Mouse (Mus musculus) ovary, adult 18-20 months (tissue): Measurements from ENCODE around the gene Aco2.

Source experiments
- DNase-seq: peaks from one replicate; pipeline ENCODE4 v3.0.0; 2022; ENCODE audit warnings: low spot score, mixed read lengths

Aco2 gene

GRCm38 (mm10) chr15:81951159-81951558, 79.0 kb downstream of the Aco2 start:
- DNase-seq, result no peak

DNA sequence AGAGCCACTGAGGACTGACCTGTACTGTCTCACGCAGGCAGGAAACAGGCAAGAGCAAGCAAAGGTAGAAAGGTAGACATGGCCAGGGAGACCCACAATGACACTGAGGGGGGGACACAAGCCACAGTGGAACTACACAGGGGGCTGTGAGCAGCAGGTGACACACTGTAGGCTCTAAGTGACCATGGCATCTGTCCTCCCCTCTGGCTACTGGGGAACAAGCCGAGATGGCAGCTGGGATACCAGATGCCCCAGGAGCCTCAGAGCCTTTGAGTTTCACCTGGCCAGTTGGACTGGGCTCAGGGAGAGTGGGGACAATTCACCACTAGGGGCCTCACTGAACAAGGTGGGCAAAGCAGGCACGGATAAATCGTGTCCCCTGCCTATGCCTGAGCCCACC, 80.2 kb downstream of the Aco2 start:
- no peak for DNase-seq

DNA sequence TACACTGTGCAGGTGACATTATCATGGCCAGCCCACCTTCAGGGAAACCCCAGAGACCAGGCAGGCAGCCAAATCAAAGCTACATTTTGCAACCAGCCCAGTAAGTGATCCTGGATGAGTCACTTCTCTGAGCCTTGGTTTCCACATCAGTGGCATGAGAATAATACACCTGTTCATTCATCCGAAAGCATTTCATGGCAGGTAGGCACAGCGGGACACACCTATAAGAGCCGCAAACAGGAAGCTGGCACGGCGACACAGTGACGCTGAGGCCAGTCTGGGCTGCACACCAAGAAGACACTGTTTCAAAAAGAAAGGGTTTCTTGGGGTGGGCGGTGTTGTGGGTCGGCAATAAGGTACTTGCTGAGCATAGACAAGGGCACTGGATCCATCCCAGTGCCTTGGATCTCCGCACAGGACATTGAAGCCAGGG, 82.1 kb downstream of the Aco2 start:
- DNase-seq, result no peak

GRCm38 (mm10) chr15:81954716-81955115, 82.6 kb downstream of the Aco2 start:
- DNase-seq, result no peak

DNA sequence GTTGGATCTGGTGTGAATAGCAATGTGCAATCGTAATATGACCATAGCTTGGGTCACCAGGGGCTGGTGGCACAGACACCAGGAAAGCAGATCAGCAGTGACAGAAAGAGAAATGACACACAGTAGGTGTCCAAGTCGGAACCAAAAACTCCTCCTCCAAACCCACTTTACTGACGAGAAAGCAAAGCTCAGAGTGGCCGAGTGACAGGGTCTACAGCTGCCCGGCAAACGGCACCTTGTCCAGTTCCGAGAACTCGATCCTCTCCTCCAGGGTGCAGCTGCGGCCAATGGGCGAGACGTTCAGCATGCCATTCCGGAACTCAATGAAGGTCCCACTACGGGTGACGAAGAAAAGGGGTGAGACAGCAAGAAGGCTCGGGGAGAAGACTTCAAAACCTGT, 83.3 kb downstream of the Aco2 start:
- DNase-seq, result no peak

- no peak for DNase-seq
These were observed 84.3 kb downstream of the Aco2 start for GRCm38 (mm10) chr15:81956457-81956856.

DNA sequence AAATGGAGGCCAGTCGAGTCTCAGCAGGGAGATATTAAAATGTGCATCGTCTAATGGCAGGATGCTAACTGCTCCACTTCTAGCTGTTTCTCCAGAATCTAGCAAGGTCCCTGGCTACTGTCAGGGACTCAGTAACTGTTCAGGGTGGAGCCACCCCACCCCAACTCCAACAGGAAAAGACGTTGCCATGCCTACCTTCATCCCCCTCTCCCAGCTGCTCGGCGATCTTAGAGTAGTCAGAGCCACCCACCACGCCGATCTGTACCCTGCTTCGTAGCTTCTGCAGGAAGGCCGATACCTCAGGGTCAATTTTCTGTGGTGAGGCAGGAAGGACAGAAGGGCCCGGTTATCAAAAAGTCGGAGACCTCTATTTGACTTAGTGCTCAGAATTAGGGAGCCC, 85.5 kb downstream of the Aco2 start:
- DNase-seq, result no peak

DNA sequence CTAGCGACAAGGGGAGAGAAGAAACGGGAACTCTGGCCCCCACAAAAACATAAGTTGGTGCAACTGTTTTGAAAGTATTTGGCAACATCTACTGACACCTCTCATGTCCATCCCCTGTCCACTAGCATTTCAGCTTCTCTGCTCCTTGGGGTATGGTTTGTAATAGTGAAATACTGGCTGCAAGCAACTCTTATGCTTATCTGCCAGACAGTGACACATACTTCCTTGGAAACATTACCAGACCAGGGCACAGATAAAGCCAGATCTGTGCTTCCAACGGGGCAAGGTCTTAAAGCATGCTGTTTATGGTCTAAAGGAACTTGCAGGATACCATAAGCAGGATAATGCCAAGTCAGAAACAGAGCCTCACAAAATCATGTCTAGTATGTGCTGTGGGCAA, 86.8 kb downstream of the Aco2 start:
- DNase-seq, result no peak

- DNase-seq, result peak; percentile 96
These were observed 88.3 kb downstream of the Aco2 start, which contains the start of gene Pmm1 for GRCm38 (mm10) chr15:81960171-81961077. TSS of gene Pmm1 (minus strand) at chr15:81960930.

GRCm38 (mm10) chr15:81961078-81961451, 89.0 kb downstream of the Aco2 start:
- DNase-seq, result no peak

- DNase-seq, result no peak
These were observed 92.2 kb downstream of the Aco2 start for GRCm38 (mm10) chr15:81964262-81964661.
